Mouse (Mus musculus): Measurements from ENCODE around the gene Spock2.

- TF ChIP-seq TAL1 (IDR thresholded peaks at IDR 0.05; ENCODE audit: low read length) (no peak), GATA1 (IDR thresholded peaks at IDR 0.05; ENCODE audit: low read length) (no peak)
These were observed 25.4 kb upstream of the Spock2 start for GRCm38 (mm10) chr10:60080601-60080981.

All from erythroblast, embryonic 14.5 days (primary cell).